1 mouse cellular context compared by ENCODE assay signal in the genomic region with DNA sequence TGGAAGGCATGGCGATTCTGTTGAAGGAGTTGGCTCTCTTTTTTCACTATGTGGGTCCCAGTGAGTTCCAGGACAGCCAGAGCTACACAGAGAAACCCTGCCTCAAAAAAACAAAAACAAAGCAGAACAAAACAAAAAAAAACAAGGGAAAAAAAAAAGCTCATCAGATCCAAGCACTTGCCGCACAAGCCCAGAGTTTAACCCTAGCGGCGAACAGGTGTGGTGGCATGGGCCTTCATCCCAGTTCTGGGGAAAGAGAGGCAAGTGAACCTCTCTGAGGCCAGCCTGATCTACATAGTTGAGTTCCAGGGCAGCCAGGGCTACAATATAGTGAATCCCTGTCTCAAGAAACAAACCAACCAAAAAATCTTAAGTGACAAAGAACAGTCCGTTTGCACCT.
TF ChIP-seq lines count a peak whose summit lies in the region.

No protein-coding gene starts in this region.

TF ChIP-seq in ES-E14, 5 proteins besides CTCF, POLR2A, EP300 and RAD21:
- TF ChIP-seq ZNF384 (IDR thresholded peaks at IDR 0.05; ENCODE audit: low read depth, low read length) (peak; percentile 79; the same call in 1 of the 2 replicates), MAFK (IDR thresholded peaks at IDR 0.05; ENCODE audit: insufficient read depth, low read depth, low read length) (no peak), HCFC1 (IDR thresholded peaks at IDR 0.05; ENCODE audit: borderline replicate concordance, insufficient read depth, low read length) (no peak)
